Mouse (Mus musculus) thymus, adult 2 months (tissue): ENCODE results near the gene Sppl2c. TPM values are rescaled to one million over a fixed set of nuclear protein-coding genes. Genes with fewer than 3 reads are reported as not detected.

Experiments used
- DNase-seq: peaks from one replicate; pipeline ENCODE4 v3.0.0; 2021
- H3K27ac ChIP-seq: fragments of 200-500 bp; 2 replicates; pipeline ENCODE4 v1.5.1; 2012; ENCODE audit warnings: low read length, control low read depth; ENCODE audit not compliant: control insufficient read depth, insufficient read depth
- H3K27me3 ChIP-seq: fragments of 200-500 bp; 2 replicates; pipeline ENCODE4 v1.6.1; 2012; ENCODE audit warnings: mild to moderate bottlenecking, low read length, moderate library complexity, mixed read lengths; ENCODE audit not compliant: control insufficient read depth, insufficient read depth
- H3K36me3 ChIP-seq: fragments of 200-500 bp; 2 replicates; pipeline ENCODE4 v1.6.1; 2012; ENCODE audit warnings: mild to moderate bottlenecking, low read length, moderate library complexity; ENCODE audit not compliant: control insufficient read depth, insufficient read depth
- H3K4me1 ChIP-seq: fragments of 200-500 bp; replicated peaks from 2 replicates; pipeline ENCODE4 v1.6.1; 2012; ENCODE audit warnings: low read length; ENCODE audit not compliant: control insufficient read depth, insufficient read depth
- H3K4me3 ChIP-seq: fragments of 200-500 bp; 2 replicates; pipeline ENCODE4 v1.5.1; 2012; ENCODE audit warnings: mild to moderate bottlenecking, low read length, control low read depth, moderate library complexity; ENCODE audit not compliant: control insufficient read depth, insufficient read depth
- CTCF ChIP-seq: fragments of 200-500 bp; IDR thresholded peaks from 2 replicates; pipeline ENCODE4 v1.5.1; 2012; ENCODE audit warnings: mild to moderate bottlenecking, control low read depth, low read length, moderate library complexity, borderline replicate concordance; ENCODE audit not compliant: control insufficient read depth, poor library complexity, insufficient read depth; ENCODE audit errors: extremely low read depth
- POLR2A ChIP-seq: fragments of 200-500 bp; IDR thresholded peaks from 2 replicates; pipeline ENCODE4 v1.6.1; 2012; ENCODE audit warnings: mild to moderate bottlenecking, low read length, control low read depth, moderate library complexity; ENCODE audit not compliant: control insufficient read depth, poor library complexity, insufficient read depth; ENCODE audit errors: extremely low read depth
- WGBS: fragments of 180-500 bp; shearing (Covaris S2); methylation state at CpG from one replicate; pipeline ENCODE4 v1.1.7; 2018; 5-methylcytosine and 5-hydroxymethylcytosine counted together
- polyA plus RNA-seq: library from polyadenylated mRNA; depleted of rRNA; stranded (reverse); fragments of >200 nt; gene quantifications from 2 replicates; pipeline ENCODE4 v1.2.3, GENCODE M21; 2012; rRNA removed

Gene Sppl2c
- polyA plus RNA-seq, 1 experiment = 0.22 TPM

- 46% methylated on average over 6 of the region's 6 CpGs for WGBS
- TF ChIP-seq POLR2A = no peak
- TF ChIP-seq CTCF = no peak
- H3K27ac ChIP-seq = no peak overlapping the region
- DNase-seq = no peak
- H3K4me3 ChIP-seq = no peak overlapping the region
- H3K27me3 ChIP-seq = peaks cover 19% of the 10 kb centered on the region
- H3K36me3 ChIP-seq = no peaks in the 10 kb centered on the region
- peaks cover 14% of the 10 kb centered on the region for H3K4me1 ChIP-seq
These were observed 48.6 kb downstream of the Sppl2c start for GRCm38 (mm10) chr11:104234680-104235079.

DNA sequence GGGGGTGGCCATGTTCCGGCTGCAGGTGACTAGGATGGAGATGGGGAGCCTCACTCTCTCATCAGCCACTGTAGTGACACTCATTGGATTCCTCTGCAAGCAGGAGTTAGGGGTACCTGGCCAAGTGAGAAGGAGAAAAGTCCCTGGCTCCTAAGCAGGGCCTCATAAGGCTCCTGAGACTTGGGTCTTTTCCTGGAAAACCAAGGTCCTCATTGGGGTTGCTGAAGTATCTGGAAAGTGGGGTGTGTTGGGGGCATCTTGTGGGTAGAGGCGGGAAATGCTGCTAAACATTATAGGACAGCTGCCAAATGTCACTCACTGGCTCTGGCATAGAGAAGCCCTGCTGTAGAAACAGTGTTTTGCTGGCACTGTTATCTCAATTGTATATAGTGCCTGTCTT is 49.8 kb downstream of the Sppl2c start:
- Histone ChIP-seq H3K4me1 (peaks cover 14% of the 10 kb centered on the region), H3K4me3 (no peak overlapping the region), H3K27ac (no peak overlapping the region), H3K36me3 (no peaks in the 10 kb centered on the region), H3K27me3 (peaks cover 19% of the 10 kb centered on the region)
- WGBS = 93% methylated on average over 2 of the region's 2 CpGs
- TF ChIP-seq CTCF = no peak
- TF ChIP-seq POLR2A = no peak
- no peak for DNase-seq

DNA sequence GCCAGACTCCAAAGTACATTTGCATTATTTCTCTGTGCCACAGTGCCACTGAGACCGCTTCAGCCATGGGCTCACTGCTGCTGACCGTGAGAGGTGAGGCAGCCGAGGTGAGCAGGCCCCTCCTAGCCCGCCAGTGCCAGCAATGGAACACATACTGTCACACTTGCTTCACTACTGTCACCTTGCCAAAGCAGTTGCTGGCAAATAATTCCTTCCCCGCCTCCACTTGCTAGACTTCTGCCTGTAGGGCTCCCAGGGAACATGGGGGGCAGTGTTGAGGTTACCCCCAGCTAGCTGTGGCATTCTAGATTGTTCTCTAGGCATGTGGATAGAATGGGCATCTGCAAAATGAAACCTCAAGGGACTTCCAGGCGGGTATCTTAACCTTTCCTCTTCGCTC is 51.1 kb downstream of the Sppl2c start:
- Histone ChIP-seq H3K4me3 (no peak overlapping the region), H3K4me1 (peaks cover 4% of the 10 kb centered on the region), H3K27ac (no peak overlapping the region), H3K36me3 (no peaks in the 10 kb centered on the region), H3K27me3 (peaks cover 15% of the 10 kb centered on the region; the same call in 1 of the 2 replicates)
- DNase-seq = no peak
- TF ChIP-seq POLR2A = no peak
- TF ChIP-seq CTCF = no peak
- 73% methylated on average over 7 of the region's 7 CpGs for WGBS

DNA sequence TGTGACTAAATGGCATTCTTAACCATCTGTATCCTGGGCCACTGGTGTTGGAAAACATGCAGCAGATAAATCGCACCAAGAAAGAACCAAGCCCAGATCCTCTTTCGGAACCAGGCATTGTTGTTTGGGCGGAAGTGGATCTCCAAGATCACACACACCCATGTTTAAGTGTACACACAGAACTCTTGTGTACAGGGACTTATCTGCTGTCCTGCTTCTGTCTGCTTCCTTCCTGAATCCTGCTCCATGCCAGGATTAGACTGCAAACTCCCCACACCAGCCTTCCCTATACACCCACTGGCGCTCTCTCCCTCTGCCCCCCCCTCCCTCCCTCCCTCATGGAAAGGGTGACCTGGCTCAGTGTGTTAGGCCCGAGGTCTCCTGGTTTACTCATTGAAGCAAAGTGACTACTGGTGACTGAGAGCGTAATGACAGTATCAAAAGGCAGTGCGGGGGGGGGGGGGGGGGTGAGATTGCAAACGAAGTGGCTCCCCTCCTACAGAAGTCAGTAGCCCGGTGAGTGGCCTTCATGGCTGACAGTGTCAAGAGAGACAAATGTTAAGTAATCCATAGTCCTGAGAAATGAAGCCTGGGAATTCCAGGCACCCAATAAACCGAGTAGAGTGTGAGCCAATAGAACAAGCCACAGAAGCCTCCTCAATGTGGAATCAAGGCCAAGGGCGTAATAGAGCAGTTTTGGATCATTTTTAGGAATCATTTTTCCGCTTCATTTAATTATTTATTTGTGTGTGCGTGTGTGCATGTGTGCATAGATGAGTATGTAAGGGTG is 52.0 kb downstream of the Sppl2c start:
- TF ChIP-seq CTCF (no peak), POLR2A (no peak)
- Histone ChIP-seq H3K4me3 (no peak overlapping the region), H3K27me3 (peaks cover 7% of the 10 kb centered on the region; the same call in 1 of the 2 replicates), H3K4me1 (no peaks in the 10 kb centered on the region), H3K36me3 (no peaks in the 10 kb centered on the region), H3K27ac (no peak overlapping the region)
- DNase-seq = no peak
- WGBS = 69% methylated on average over 13 of the region's 13 CpGs

Other genes starting within 250 kb of the Sppl2c start
- gene Nsf, start 232.3 kb upstream of the Sppl2c start, polyA plus RNA-seq = 52.5 and 59.3 TPM in 2 replicates
- gene Arf2, start 219.6 kb upstream of the Sppl2c start, polyA plus RNA-seq = 10.4 and 14.7 TPM in 2 replicates
- 0.19 and 0.24 TPM in 2 replicates for gene Crhr1, start 53.5 kb upstream of the Sppl2c start, polyA plus RNA-seq
- gene Mapt, start 45.1 kb downstream of the Sppl2c start, polyA plus RNA-seq = 0.62 and 1.4 TPM in 2 replicates